Mouse (Mus musculus) CH12.LX (cell line): ENCODE data around the gene Gm14419. TPM values are rescaled to one million over a fixed set of nuclear protein-coding genes. Genes with fewer than 3 reads are reported as not detected.
"Not testable (repeated sequence)": the region's sequence is repeated elsewhere in the genome, so short reads cannot be mapped to it uniquely, and the experiment has no call there.

ENCODE experiments used
- DNase-seq: peaks from one replicate; pipeline ENCODE4 v3.0.0-alpha.2; 2013; ENCODE audit errors: extremely low read depth
- H3K27ac ChIP-seq: 2 replicates; pipeline ENCODE4 v1.5.1; 2012; ENCODE audit warnings: low read depth, mild to moderate bottlenecking, control low read depth, moderate library complexity; ENCODE audit not compliant: insufficient read depth
- H3K27me3 ChIP-seq: replicated peaks from 2 replicates; pipeline ENCODE3; 2012; ENCODE audit warnings: inconsistent platforms
- H3K36me3 ChIP-seq, 2 experiments: replicated peaks in 1 of 2; 2 replicates each; pipeline versions ENCODE3 to v1.6.1; 2012; ENCODE audit warnings: inconsistent platforms in 1 of 2, low read length in 1 of 2, mild to moderate bottlenecking in 1 of 2, mixed read lengths in 1 of 2, moderate library complexity in 1 of 2; ENCODE audit not compliant: control insufficient read depth in 1 of 2, insufficient read depth in 1 of 2
- H3K4me1 ChIP-seq, 2 experiments: 2 replicates each; pipeline ENCODE4 v1.6.1; 2012; ENCODE audit warnings: inconsistent platforms in 1 of 2, moderate library complexity in 1 of 2; ENCODE audit not compliant: insufficient read depth in 2 of 2, control insufficient read depth in 1 of 2
- H3K4me2 ChIP-seq: 2 replicates; pipeline ENCODE4 v1.6.1; 2012; ENCODE audit warnings: low read depth, mild to moderate bottlenecking, control low read depth; ENCODE audit not compliant: poor library complexity, insufficient read depth, severe bottlenecking
- H3K4me3 ChIP-seq, 3 experiments: fragments of 150-350 bp in 1 of 3; sonication (generic) in 1 of 3; replicated peaks in 1 of 3; 2 replicates each; pipeline versions ENCODE3 to v1.5.1; 2011 to 2012; ENCODE audit warnings: low read depth in 2 of 3, low read length in 2 of 3, mild to moderate bottlenecking in 2 of 3, moderate library complexity in 2 of 3, control low read depth in 1 of 3, improper control_type of control experiment in 1 of 3, inconsistent platforms in 1 of 3, mixed read lengths in 1 of 3; ENCODE audit not compliant: poor library complexity in 1 of 3
- H3K79me2 ChIP-seq: replicated peaks from 2 replicates; pipeline ENCODE4 v1.6.1; 2012; ENCODE audit warnings: mild to moderate bottlenecking, moderate library complexity; ENCODE audit not compliant: control insufficient read depth, poor library complexity, insufficient read depth, severe bottlenecking; ENCODE audit errors: extremely low read depth
- H3K9ac ChIP-seq: 2 replicates; pipeline ENCODE4 v1.6.1; 2012; ENCODE audit warnings: low read depth, mild to moderate bottlenecking, control low read depth, moderate library complexity; ENCODE audit not compliant: insufficient read depth
- H3K9me3 ChIP-seq: replicated peaks from 2 replicates; pipeline ENCODE3; 2012; ENCODE audit warnings: low read length, inconsistent platforms, mixed read lengths
- dilution Hi-C: fragments of 300-500 bp; cut with MboI; formaldehyde crosslinking; loops from 2 replicates; pipeline ENCODE4 v1.14.3; 2020; ENCODE audit warnings: low sequenced_read_pairs; ENCODE audit not compliant: extremely low pct_unique_long_range_greater_than_20kb, extremely low pct_ligation_motif_present
- in situ Hi-C: fragments of 300-500 bp; cut with MboI; formaldehyde crosslinking; loops from 3 replicates; pipeline ENCODE4 v1.14.3; 2019; ENCODE audit warnings: low sequenced_read_pairs, low pct_ligation_motif_present, low pct_unique_long_range_greater_than_20kb, mixed read lengths
- polyA plus RNA-seq: library from polyadenylated mRNA; unstranded; fragments of >175 nt; gene quantifications from 2 replicates; pipeline ENCODE4 v1.2.1, GENCODE M21; 2012; ENCODE audit warnings: low read depth; ENCODE audit not compliant: insufficient read length
- total RNA-seq, 2 experiments: library from RNA; depleted of rRNA; stranded (reverse); fragments of 300-350 nt in 1 of 2; fragments of >200 nt in 1 of 2; gene quantifications; 2 replicates each; pipeline ENCODE4 v1.2.3; 2012 to 2014

Gm14419 gene
- total RNA-seq (2012; rRNA removed) (17.8 and 19.5 TPM in 2 replicates), total RNA-seq (2014; rRNA removed) (37.8 and 48.0 TPM in 2 replicates), polyA plus RNA-seq (10.2 and 17.7 TPM in 2 replicates)

- dilution Hi-C loops, result not testable (repeated sequence)
Measured at GRCm38 (mm10) chr2:177000656-177001055, at the start of gene Gm14419. Gene Gm14419, plus strand, starts transcription at chr2:177000956.

More at GRCm38 (mm10) chr2:177000656-177001055, at the start of gene Gm14419:
- in situ Hi-C loops, H3K4me2 ChIP-seq, H3K9me3 ChIP-seq, H3K4me1 ChIP-seq, DNase-seq, H3K9ac ChIP-seq, H3K36me3 ChIP-seq, H3K27ac ChIP-seq, H3K79me2 ChIP-seq, H3K4me3 ChIP-seq, H3K27me3 ChIP-seq: not testable (repeated sequence)

Other genes starting within 250 kb of the Gm14419 start
- gene Gm14295, start 202.3 kb upstream of the Gm14419 start, total RNA-seq (2012; rRNA removed), result 12.9 and 17.6 TPM in 2 replicates
- 54.7 and 56.8 TPM in 2 replicates for gene Gm14295, start 202.3 kb upstream of the Gm14419 start, total RNA-seq (2014; rRNA removed)
- gene Gm14295, start 202.3 kb upstream of the Gm14419 start, polyA plus RNA-seq, result 12.8 and 18.6 TPM in 2 replicates
- not detected in 2 replicates for gene Gm14408, start 169.8 kb upstream of the Gm14419 start, total RNA-seq (2012; rRNA removed)
- gene Gm14408, start 169.8 kb upstream of the Gm14419 start, total RNA-seq (2014; rRNA removed), result not detected in 2 replicates
- not detected in 2 replicates for gene Gm14408, start 169.8 kb upstream of the Gm14419 start, polyA plus RNA-seq
- 3.7 and 9.3 TPM in 2 replicates for gene Gm14296, start 73.1 kb upstream of the Gm14419 start, total RNA-seq (2012; rRNA removed)
- 11.9 and 23.6 TPM in 2 replicates for gene Gm14296, start 73.1 kb upstream of the Gm14419 start, total RNA-seq (2014; rRNA removed)
- gene Gm14296, start 73.1 kb upstream of the Gm14419 start, polyA plus RNA-seq, result 4.4 and 11.8 TPM in 2 replicates
- 3.7 TPM in 2 replicates for gene Gm14401, start 73.4 kb downstream of the Gm14419 start, total RNA-seq (2012; rRNA removed)
- 4.4 and 5.7 TPM in 2 replicates for gene Gm14401, start 73.4 kb downstream of the Gm14419 start, total RNA-seq (2014; rRNA removed)
- 1.4 and 1.6 TPM in 2 replicates for gene Gm14401, start 73.4 kb downstream of the Gm14419 start, polyA plus RNA-seq
- gene Gm14410, start 205.5 kb downstream of the Gm14419 start, total RNA-seq (2012; rRNA removed), result 12.1 and 15.0 TPM in 2 replicates
- 27.9 and 35.2 TPM in 2 replicates for gene Gm14410, start 205.5 kb downstream of the Gm14419 start, total RNA-seq (2014; rRNA removed)
- gene Gm14410, start 205.5 kb downstream of the Gm14419 start, polyA plus RNA-seq, result 11.1 TPM in 2 replicates